Mouse (Mus musculus): ENCODE measurements around the gene Tpsb2.

DNA sequence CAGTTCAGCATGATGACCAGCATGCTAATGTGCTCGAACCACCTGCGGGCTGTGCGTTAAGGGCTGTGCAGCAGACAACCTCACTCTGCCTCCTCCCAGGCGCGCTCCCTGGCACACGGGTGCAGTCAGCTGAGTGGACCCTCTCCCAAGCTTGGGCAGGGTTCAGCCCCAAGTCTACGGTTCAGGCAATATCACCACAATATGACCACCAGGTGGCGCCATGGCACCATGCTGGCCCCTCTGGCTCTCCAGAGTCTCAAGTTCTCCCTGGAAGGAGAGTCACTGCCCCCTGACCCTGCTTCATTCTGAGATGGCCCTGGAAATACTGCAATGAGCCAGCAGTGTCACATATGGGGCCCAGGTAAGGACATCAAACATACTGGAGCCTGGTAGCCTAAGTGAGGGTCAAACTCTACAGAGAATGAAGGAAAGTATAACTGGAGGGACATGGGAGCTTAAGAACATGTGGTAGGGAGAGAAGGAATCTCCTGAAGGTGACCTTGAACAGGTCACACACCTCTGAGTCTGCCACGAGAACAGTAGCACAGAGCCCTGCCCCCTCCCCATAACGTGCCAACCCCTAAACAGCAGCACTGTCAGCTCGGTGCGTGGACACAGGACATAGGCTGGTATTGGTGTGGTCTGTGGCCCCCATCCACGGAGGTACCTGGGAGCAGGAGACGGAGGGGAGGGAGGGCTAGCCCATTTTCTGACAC is 31.9 kb downstream of the Tpsb2 start:
- TF ChIP-seq CTCF (IDR thresholded peaks at IDR 0.05): peak; percentile 97
- TF ChIP-seq EP300 (IDR thresholded peaks at IDR 0.05): no peak
